In genomic region chr1:80637214-80637705, GRCm38 (mm10) we compare ENCODE assay signal across 8 mouse cellular contexts.
DNase-seq lines count a peak whose midpoint lies in the region; ATAC-seq and TF ChIP-seq lines count a peak whose summit lies in the region.
"Had no signal": no experiment of that assay in that cellular context is flagged by ENCODE, and none has a peak within 500 bp of the region (broad histone marks: within the 10 kb centered on the region; RNA-seq: fewer than 3 reads in every experiment).

No protein-coding gene starts in this region.

- ATAC-seq in heart, postnatal 0 days (ENCODE audit: insufficient read depth, low read depth), result no peak
- no peak for ATAC-seq in forebrain, embryonic 11.5 days (replicated peaks; ENCODE audit: low FRiP score)

- intact Hi-C loops in left cerebral cortex, postnatal 10 days (cut with DNase I), result no loop called here

- H3K4me2 ChIP-seq in heart, postnatal 0 days (ENCODE audit: low read depth, low read length), result no peak overlapping the region
- no peak overlapping the region for H3K4me2 ChIP-seq in forebrain, embryonic 11.5 days (ENCODE audit: low read depth, low read length, severe bottlenecking)
- H3K4me2 ChIP-seq: midbrain, embryonic 12.5 days had no signal

- no peak overlapping the region for H3K9ac ChIP-seq in heart, postnatal 0 days (replicated peaks; ENCODE audit: low read depth, low read length)
- no peak overlapping the region for H3K9ac ChIP-seq in forebrain, embryonic 11.5 days (ENCODE audit: low read length)
- H3K9ac ChIP-seq: midbrain, embryonic 12.5 days had no signal

- no peaks in the 10 kb centered on the region for H3K9me3 ChIP-seq in heart, postnatal 0 days (replicated peaks; ENCODE audit: control insufficient read depth, low read length)
- no peaks in the 10 kb centered on the region for H3K9me3 ChIP-seq in forebrain, embryonic 11.5 days (ENCODE audit: control insufficient read depth, low read length)
- H3K9me3 ChIP-seq: midbrain, embryonic 12.5 days had no signal

- peak; percentile 12 for DNase-seq in thymus, postnatal 14 days
- no peak for DNase-seq in thymus, postnatal 10 days (ENCODE audit: low spot score in 2 of 2)
- DNase-seq in cerebellum, postnatal 14 days, result peak; percentile 23 to 28
- DNase-seq in heart, postnatal 0 days (ENCODE audit: low spot score), result no peak
- DNase-seq in left cerebral cortex, postnatal 10 days (ENCODE audit: extremely low spot score in 1 of 2, low spot score in 2 of 2), result peak; percentile 47 to 60
- peak; percentile 47 for DNase-seq in right cerebral cortex, adult 18-20 months
- DNase-seq in forebrain, embryonic 11.5 days (ENCODE audit: low spot score), result no peak

- no peaks in the 10 kb centered on the region for H3K36me3 ChIP-seq in heart, postnatal 0 days (replicated peaks; ENCODE audit: control insufficient read depth, insufficient read depth, low read length)
- no peaks in the 10 kb centered on the region for H3K36me3 ChIP-seq in forebrain, embryonic 11.5 days (ENCODE audit: control insufficient read depth, insufficient read depth, low read length)
- H3K36me3 ChIP-seq: midbrain, embryonic 12.5 days had no signal

- WGBS in heart, postnatal 0 days, result 57% methylated on average over 4 of the region's 4 CpGs
- 82% methylated on average over 4 of the region's 4 CpGs for WGBS in forebrain, embryonic 11.5 days

- TF ChIP-seq CTCF in heart, postnatal 0 days (IDR thresholded peaks at IDR 0.05; ENCODE audit: low read depth), result no peak

- TF ChIP-seq EP300 in heart, postnatal 0 days (IDR thresholded peaks at IDR 0.05; ENCODE audit: low read depth), result no peak

- no peaks in the 10 kb centered on the region for H3K27me3 ChIP-seq in heart, postnatal 0 days (ENCODE audit: control insufficient read depth, insufficient read depth, low read length)
- no peaks in the 10 kb centered on the region for H3K27me3 ChIP-seq in forebrain, embryonic 11.5 days (ENCODE audit: control insufficient read depth, insufficient read depth, low read length)
- H3K27me3 ChIP-seq: midbrain, embryonic 12.5 days had no signal

- no peaks in the 10 kb centered on the region; the same call in 1 of the 2 replicates for H3K4me1 ChIP-seq in heart, postnatal 0 days (ENCODE audit: control insufficient read depth, insufficient read depth)
- no peaks in the 10 kb centered on the region for H3K4me1 ChIP-seq in forebrain, embryonic 11.5 days (replicated peaks; ENCODE audit: control insufficient read depth, insufficient read depth, low read length)
- H3K4me1 ChIP-seq: midbrain, embryonic 12.5 days had no signal

- no peak overlapping the region for H3K4me3 ChIP-seq in heart, postnatal 0 days (ENCODE audit: low read depth, low read length)
- H3K4me3 ChIP-seq in forebrain, embryonic 11.5 days (ENCODE audit: low read depth, low read length), result no peak overlapping the region
- H3K4me3 ChIP-seq: midbrain, embryonic 12.5 days had no signal

- H3K27ac ChIP-seq in heart, postnatal 0 days (ENCODE audit: low read depth), result peak overlapping the region; percentile 46
- H3K27ac ChIP-seq in forebrain, embryonic 11.5 days (ENCODE audit: low read depth, low read length), result no peak overlapping the region
- H3K27ac ChIP-seq: midbrain, embryonic 12.5 days had no signal

Comparison
In these comparisons a context has a peak if more than half of its experiments do, and no peak if none do; other contexts are left out.
1. DNase-seq: peak in thymus, postnatal 14 days (single experiment), cerebellum, postnatal 14 days (2 of 2), left cerebral cortex, postnatal 10 days (2 of 2) and right cerebral cortex, adult 18-20 months (single experiment); none in thymus, postnatal 10 days (0 of 2), heart, postnatal 0 days (single experiment) and forebrain, embryonic 11.5 days (single experiment).